Mouse (Mus musculus) hindbrain, embryonic 15.5 days (tissue): Measurements from ENCODE around the gene Rgs21. TPM values are rescaled to one million over a fixed set of nuclear protein-coding genes. Genes with fewer than 3 reads are reported as not detected.

ENCODE experiments used
- ATAC-seq: fragments of 200-750 bp; cut with Nextera tagmentation; 2 replicates; pipeline ENCODE4 v1.8.0; 2017; ENCODE audit warnings: low read depth, moderate number of reproducible peaks, moderate TSS enrichment; ENCODE audit not compliant: low FRiP score
- H3K27ac ChIP-seq: fragments of 300-500 bp; sonication (generic); replicated peaks from 2 replicates; pipeline ENCODE4 v1.5.1; 2015; ENCODE audit warnings: mild to moderate bottlenecking, inconsistent platforms
- H3K27me3 ChIP-seq: fragments of 300-500 bp; sonication (generic); 2 replicates; pipeline ENCODE4 v1.6.1; 2015; ENCODE audit warnings: control low read depth, inconsistent platforms
- H3K36me3 ChIP-seq: fragments of 300-500 bp; sonication (generic); 2 replicates; pipeline ENCODE4 v1.6.1; 2015; ENCODE audit warnings: control low read depth, inconsistent platforms
- H3K4me1 ChIP-seq: fragments of 300-500 bp; sonication (generic); replicated peaks from 2 replicates; pipeline ENCODE4 v1.6.1; 2015; ENCODE audit warnings: control low read depth, inconsistent platforms
- H3K4me2 ChIP-seq: fragments of 300-500 bp; sonication (generic); 2 replicates; pipeline ENCODE4 v1.6.1; 2015; ENCODE audit warnings: moderate library complexity, mild to moderate bottlenecking, inconsistent platforms
- H3K4me3 ChIP-seq: fragments of 300-500 bp; sonication (generic); 2 replicates; pipeline ENCODE4 v1.5.1; 2015; ENCODE audit warnings: mild to moderate bottlenecking, inconsistent platforms
- H3K9ac ChIP-seq: fragments of 300-500 bp; sonication (generic); 2 replicates; pipeline ENCODE4 v1.6.1; 2015; ENCODE audit warnings: inconsistent platforms
- H3K9me3 ChIP-seq: fragments of 300-500 bp; sonication (generic); 2 replicates; pipeline ENCODE4 v1.6.1; 2016; ENCODE audit warnings: control low read depth, inconsistent platforms
- WGBS: fragments of 180-500 bp; shearing (Covaris S2); methylation state at CpG from one replicate; pipeline ENCODE4 v1.1.7; 2015; 5-methylcytosine and 5-hydroxymethylcytosine counted together
- polyA plus RNA-seq: library from polyadenylated mRNA; unstranded; fragments of >200 nt; fragmentation: Nextera tagmentation; extraction: Ambion mirVana; gene quantifications from 2 replicates; pipeline ENCODE4 v1.2.1, GENCODE M21; 2015

The Rgs21 gene
- polyA plus RNA-seq, 1 experiment from 2014 or later = not detected

DNA sequence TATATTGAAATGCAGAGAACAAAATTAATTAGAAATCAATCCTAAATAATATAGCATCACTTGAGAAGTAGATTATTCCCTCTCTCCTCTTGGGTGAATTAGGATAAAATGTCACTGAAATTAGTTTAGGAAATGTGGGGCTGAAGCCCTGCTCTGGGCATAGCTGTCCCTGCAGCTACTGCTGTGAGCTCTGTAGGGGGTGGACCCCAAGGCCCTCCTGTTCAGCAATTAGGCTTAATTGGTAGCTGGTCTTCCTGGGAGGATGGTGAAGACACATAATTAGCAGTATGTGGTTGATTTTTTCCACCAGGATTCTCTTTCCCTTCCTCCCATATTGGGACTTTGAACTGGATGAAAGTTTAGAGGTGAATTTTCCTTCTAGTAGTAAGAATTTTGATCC, 68.7 kb downstream of the Rgs21 start:
- H3K9ac ChIP-seq = no peak overlapping the region
- H3K9me3 ChIP-seq = no peaks in the 10 kb centered on the region
- H3K4me1 ChIP-seq = no peaks in the 10 kb centered on the region
- no peak for ATAC-seq
- H3K36me3 ChIP-seq = no peaks in the 10 kb centered on the region
- H3K4me2 ChIP-seq = no peak overlapping the region
- no peak overlapping the region for H3K4me3 ChIP-seq
- no peaks in the 10 kb centered on the region for H3K27me3 ChIP-seq
- H3K27ac ChIP-seq = no peak overlapping the region

DNA sequence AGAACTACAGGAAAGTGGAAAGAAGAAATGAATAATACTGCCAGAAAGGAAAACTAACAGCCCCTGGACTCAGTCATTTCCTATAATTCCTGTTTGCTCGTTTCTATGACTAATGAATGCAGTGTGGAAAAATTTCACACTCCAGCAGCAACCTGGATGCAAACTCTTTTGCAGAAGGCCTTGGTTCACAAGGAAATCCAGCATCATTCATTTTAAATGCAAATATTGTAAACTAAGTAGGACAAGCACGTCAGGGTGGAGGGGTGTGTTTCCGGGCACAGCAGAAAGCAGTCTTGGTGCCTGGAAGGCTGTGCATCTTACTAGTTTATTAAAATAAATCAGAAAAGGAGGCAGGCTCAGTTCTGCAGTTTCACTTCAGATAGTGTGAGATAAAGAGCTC, 69.4 kb downstream of the Rgs21 start:
- WGBS = 35% methylated on average over 3 of the region's 3 CpGs
- Histone ChIP-seq H3K4me1 (no peaks in the 10 kb centered on the region), H3K4me2 (no peak overlapping the region), H3K36me3 (no peaks in the 10 kb centered on the region), H3K9me3 (no peaks in the 10 kb centered on the region), H3K27ac (0 out of 2 replicates have a peak overlapping the region, but pooled peaks have one; percentile 25), H3K4me3 (no peak overlapping the region), H3K9ac (no peak overlapping the region), H3K27me3 (no peaks in the 10 kb centered on the region)
- ATAC-seq = no peak

DNA sequence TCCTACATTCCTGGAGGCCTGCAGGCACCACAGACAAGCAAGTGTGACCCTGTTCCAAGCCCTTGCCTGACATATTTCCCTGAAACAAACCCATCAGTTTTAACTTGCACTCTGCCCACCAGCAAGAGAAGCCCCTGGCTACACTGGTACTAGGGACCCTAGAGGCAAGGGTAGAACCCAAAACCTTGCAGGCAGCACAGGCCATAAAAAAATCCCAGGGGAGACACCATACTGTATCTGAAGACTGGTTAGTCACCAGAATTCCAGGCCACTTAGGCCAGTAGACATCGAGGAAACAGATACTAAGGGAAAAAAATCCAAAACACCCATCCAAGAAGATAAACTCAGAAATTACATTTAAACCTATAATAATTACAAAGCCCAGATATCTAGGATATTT, 74.1 kb downstream of the Rgs21 start:
- 96% methylated on average over 1 of the region's 1 CpGs for whole genome bisulfite sequencing

DNA sequence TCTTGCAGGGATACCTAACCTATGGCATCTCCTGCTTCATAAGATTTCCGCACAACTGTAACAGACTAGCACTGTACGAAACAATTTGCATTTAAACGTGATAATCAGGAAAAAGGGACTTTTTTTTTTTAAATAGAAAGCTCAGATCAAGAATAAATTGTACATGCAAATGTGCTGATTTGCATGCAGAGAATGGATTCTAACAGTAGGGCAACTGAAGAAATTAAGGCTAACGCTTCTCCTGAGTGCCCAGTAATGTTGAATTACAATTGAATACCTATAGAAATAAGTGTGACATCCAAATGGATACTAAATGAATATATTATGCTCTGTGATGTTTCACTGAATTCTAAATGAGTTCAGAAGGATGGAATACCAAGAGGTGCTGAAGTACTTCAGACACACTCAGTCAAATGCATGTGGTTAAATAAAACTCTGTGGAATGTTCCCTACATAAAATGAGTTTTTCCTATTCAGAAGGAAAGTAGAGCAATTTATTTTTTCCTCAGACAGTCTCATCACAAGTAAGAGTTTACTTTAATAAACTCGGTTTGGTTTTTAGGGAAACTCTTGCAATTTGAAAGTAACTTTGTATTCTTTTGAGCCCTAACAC, 79.1 kb downstream of the Rgs21 start:
- H3K27ac ChIP-seq = no peak overlapping the region
- H3K4me1 ChIP-seq = no peaks in the 10 kb centered on the region
- no peak overlapping the region for H3K4me2 ChIP-seq
- 58% methylated on average over 5 of the region's 5 CpGs for WGBS
- H3K9ac ChIP-seq = no peak overlapping the region
- H3K27me3 ChIP-seq = no peaks in the 10 kb centered on the region
- no peak for ATAC-seq
- no peaks in the 10 kb centered on the region for H3K36me3 ChIP-seq
- no peak overlapping the region for H3K4me3 ChIP-seq
- no peaks in the 10 kb centered on the region for H3K9me3 ChIP-seq

More for the DNA sequence above, 74.1 kb downstream of the Rgs21 start:
- H3K4me3 ChIP-seq = no peak overlapping the region
- H3K9ac ChIP-seq = no peak overlapping the region
- no peaks in the 10 kb centered on the region for H3K4me1 ChIP-seq
- ATAC-seq = no peak
- no peaks in the 10 kb centered on the region for H3K9me3 ChIP-seq
- H3K4me2 ChIP-seq = no peak overlapping the region
- no peak overlapping the region for H3K27ac ChIP-seq
- no peaks in the 10 kb centered on the region for H3K27me3 ChIP-seq
- no peaks in the 10 kb centered on the region for H3K36me3 ChIP-seq

Other genes with a start within 250 kb of the Rgs21 start
- gene Rgs18, start 207.8 kb upstream of the Rgs21 start, polyA plus RNA-seq = 0.42 and 0.47 TPM in 2 replicates